Mouse (Mus musculus) neural tube, embryonic 12.5 days (tissue): ENCODE results near the gene Eme1. TPM values are rescaled to one million over a fixed set of nuclear protein-coding genes. Genes with fewer than 3 reads are reported as not detected.

ENCODE experiments used
- ATAC-seq: fragments of 200-750 bp; cut with Nextera tagmentation; 2 replicates; pipeline ENCODE4 v1.8.0; 2017; ENCODE audit warnings: low read depth, mild to moderate bottlenecking, moderate TSS enrichment, moderate library complexity; ENCODE audit not compliant: low FRiP score
- H3K27ac ChIP-seq: fragments of 300-500 bp; sonication (generic); 2 replicates; pipeline ENCODE4 v1.5.1; 2016
- H3K27me3 ChIP-seq: fragments of 300-500 bp; sonication (generic); replicated peaks from 2 replicates; pipeline ENCODE4 v1.6.1; 2016; ENCODE audit warnings: mild to moderate bottlenecking
- H3K36me3 ChIP-seq: fragments of 300-500 bp; sonication (generic); 2 replicates; pipeline ENCODE4 v1.6.1; 2016; ENCODE audit warnings: mild to moderate bottlenecking
- H3K4me1 ChIP-seq: fragments of 300-500 bp; sonication (generic); 2 replicates; pipeline ENCODE4 v1.6.1; 2016
- H3K4me2 ChIP-seq: fragments of 300-500 bp; sonication (generic); replicated peaks from 2 replicates; pipeline ENCODE4 v1.6.1; 2016; ENCODE audit warnings: mild to moderate bottlenecking
- H3K4me3 ChIP-seq: fragments of 300-500 bp; sonication (generic); 2 replicates; pipeline ENCODE4 v1.5.1; 2016
- H3K9ac ChIP-seq: fragments of 300-500 bp; sonication (generic); 2 replicates; pipeline ENCODE4 v1.6.1; 2016; ENCODE audit warnings: mild to moderate bottlenecking
- H3K9me3 ChIP-seq: fragments of 300-500 bp; sonication (generic); 2 replicates; pipeline ENCODE4 v1.6.1; 2016; ENCODE audit warnings: mild to moderate bottlenecking
- WGBS: fragments of 180-500 bp; shearing (Covaris S2); methylation state at CpG from one replicate; pipeline ENCODE4 v1.1.7; 2016; 5-methylcytosine and 5-hydroxymethylcytosine counted together
- polyA plus RNA-seq: library from polyadenylated mRNA; unstranded; fragments of >200 nt; fragmentation: Nextera tagmentation; extraction: Ambion mirVana; gene quantifications from 2 replicates; pipeline ENCODE4 v1.2.1, GENCODE M21; 2016

Eme1 gene
- polyA plus RNA-seq, 1 experiment from 2014 or later, result 19.8 TPM

- H3K9ac ChIP-seq, result no peak overlapping the region
- H3K27ac ChIP-seq, result no peak overlapping the region
- H3K4me1 ChIP-seq, result no peaks in the 10 kb centered on the region
- H3K27me3 ChIP-seq, result no peaks in the 10 kb centered on the region
- no peak overlapping the region for H3K4me2 ChIP-seq
- H3K36me3 ChIP-seq, result no peaks in the 10 kb centered on the region
- 69% methylated on average over 4 of the region's 4 CpGs for WGBS
- no peaks in the 10 kb centered on the region for H3K9me3 ChIP-seq
- 0 out of 2 replicates have a peak, but pooled peaks have one; percentile 21 for ATAC-seq
- no peak overlapping the region for H3K4me3 ChIP-seq
These were observed 42.7 kb downstream of the Eme1 start for GRCm38 (mm10) chr11:94610744-94611740.

DNA sequence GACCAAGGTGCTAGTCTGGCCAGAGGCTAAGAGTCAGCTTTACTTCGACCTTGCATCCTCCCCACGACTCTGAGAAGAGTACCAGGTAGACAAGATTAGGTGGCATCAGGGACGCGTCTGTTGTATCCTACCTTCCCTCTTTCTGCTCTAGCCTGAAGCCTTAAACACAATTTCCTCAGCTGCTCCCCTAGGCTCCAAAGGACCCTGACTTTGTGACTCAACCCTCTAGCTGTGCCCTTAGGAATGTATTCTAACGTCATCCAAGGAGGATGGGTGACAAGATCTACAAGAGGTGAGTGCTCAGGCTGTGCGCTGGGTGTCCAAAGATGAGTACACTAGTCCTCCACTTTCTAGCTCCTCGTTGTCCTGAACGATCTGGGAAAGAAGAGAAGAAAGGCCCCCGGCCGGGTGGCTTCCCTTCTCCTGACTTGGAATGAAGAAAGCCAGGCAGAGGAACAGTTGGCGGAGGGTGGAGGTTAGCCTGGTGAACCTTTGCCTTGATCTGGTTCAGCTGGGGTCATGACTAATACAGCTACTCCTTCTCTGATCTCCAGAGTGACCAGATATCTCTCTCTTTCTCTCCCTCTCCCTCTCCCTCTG, 51.3 kb downstream of the Eme1 start:
- Histone ChIP-seq H3K4me3 (no peak overlapping the region), H3K27me3 (no peaks in the 10 kb centered on the region), H3K27ac (no peak overlapping the region), H3K4me2 (peak overlapping the region; percentile 77), H3K9me3 (no peaks in the 10 kb centered on the region), H3K36me3 (no peaks in the 10 kb centered on the region), H3K4me1 (peaks cover 5% of the 10 kb centered on the region), H3K9ac (no peak overlapping the region)
- no peak for ATAC-seq
- 71% methylated on average over 11 of the region's 11 CpGs for WGBS

DNA sequence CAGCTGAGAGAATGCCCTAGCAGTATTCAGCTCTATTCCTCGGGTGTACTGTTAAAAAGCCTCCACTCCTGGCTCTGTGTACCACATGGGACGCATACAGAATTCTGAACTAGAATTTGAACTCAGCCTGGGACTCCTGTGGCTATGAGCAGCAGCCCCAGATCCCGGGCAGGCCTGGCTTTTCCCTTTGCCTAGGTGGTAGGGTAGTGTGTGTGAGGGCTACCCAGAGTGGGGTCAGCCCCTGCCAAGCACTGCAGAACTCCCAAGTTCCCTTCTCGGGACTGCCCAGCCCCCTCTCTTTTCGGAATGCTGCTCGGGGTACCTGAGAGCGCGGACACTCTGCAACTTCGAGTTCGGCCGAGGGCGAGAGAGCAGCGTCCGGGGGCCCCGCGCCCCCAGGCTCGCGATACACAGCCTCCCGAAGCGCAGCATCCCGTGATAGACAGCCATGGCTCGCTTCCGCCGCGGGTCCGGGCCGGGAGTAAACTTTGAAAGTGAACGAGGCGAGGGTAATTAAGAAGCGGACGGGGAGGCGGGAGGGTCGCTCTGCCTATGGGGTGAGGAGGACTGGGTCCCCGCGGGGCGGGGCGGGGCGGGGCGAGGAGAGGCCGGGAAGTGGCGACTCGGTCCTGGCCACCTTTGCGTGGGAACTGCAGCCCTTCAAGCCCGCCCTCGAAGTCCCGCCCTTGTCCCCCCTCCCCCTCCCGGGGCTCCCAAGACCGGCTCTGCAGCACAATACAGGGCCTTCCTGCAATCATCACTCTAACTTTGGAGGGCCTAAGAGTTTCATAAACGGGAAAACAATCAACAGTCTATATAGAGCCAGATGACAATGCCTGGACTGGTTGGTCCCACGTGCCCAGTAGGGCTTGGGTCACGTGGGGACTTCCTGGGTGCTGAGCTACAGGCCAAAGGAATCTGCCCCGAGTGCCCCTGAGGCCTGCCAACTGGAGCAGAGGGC, 52.2 kb downstream of the Eme1 start, which contains the start of gene Acsf2:
Acsf2 (minus strand) TSS at position 551 of the 961 bp plus-strand sequence.
- H3K4me2 ChIP-seq, result peak within 1 kb of the TSS; percentile 77
- no peaks in the 10 kb centered on the region for H3K36me3 ChIP-seq
- peak within 1 kb of the TSS; percentile 45 for H3K4me3 ChIP-seq
- WGBS, result 2% methylated on average over 52 of the region's 52 CpGs
- H3K27me3 ChIP-seq, result no peaks in the 10 kb centered on the region
- H3K9ac ChIP-seq, result peak within 1 kb of the TSS; percentile 50
- H3K9me3 ChIP-seq, result no peaks in the 10 kb centered on the region
- peak; percentile 89 for ATAC-seq
- peaks cover 5% of the 10 kb centered on the region for H3K4me1 ChIP-seq
- no peak within 1 kb of the TSS for H3K27ac ChIP-seq

GRCm38 (mm10) chr11:94600447-94600846, 53.3 kb downstream of the Eme1 start:
- 92% methylated on average over 7 of the region's 7 CpGs for WGBS

GRCm38 (mm10) chr11:94598437-94599120, 55.2 kb downstream of the Eme1 start:
- H3K9ac ChIP-seq, result no peak overlapping the region
- ATAC-seq, result no peak
- no peaks in the 10 kb centered on the region; the same call in 1 of the 2 replicates for H3K36me3 ChIP-seq
- no peaks in the 10 kb centered on the region for H3K27me3 ChIP-seq
- H3K4me1 ChIP-seq, result peaks cover 5% of the 10 kb centered on the region
- H3K9me3 ChIP-seq, result no peaks in the 10 kb centered on the region
- H3K4me2 ChIP-seq, result no peak overlapping the region
- H3K4me3 ChIP-seq, result no peak overlapping the region
- no peak overlapping the region for H3K27ac ChIP-seq
- 81% methylated on average over 6 of the region's 6 CpGs for WGBS

More at GRCm38 (mm10) chr11:94600447-94600846, 53.3 kb downstream of the Eme1 start:
- Histone ChIP-seq H3K9me3 (no peaks in the 10 kb centered on the region), H3K36me3 (no peaks in the 10 kb centered on the region; the same call in 1 of the 2 replicates), H3K4me1 (peaks cover 5% of the 10 kb centered on the region), H3K4me2 (peak overlapping the region; percentile 77; the same call in 1 of the 2 replicates), H3K9ac (no peak overlapping the region), H3K27ac (no peak overlapping the region), H3K4me3 (no peak overlapping the region), H3K27me3 (no peaks in the 10 kb centered on the region)
- no peak for ATAC-seq

GRCm38 (mm10) chr11:94597319-94597718, 56.4 kb downstream of the Eme1 start:
- no peak overlapping the region for H3K27ac ChIP-seq
- peaks cover 5% of the 10 kb centered on the region for H3K4me1 ChIP-seq
- no peaks in the 10 kb centered on the region for H3K9me3 ChIP-seq
- no peaks in the 10 kb centered on the region for H3K27me3 ChIP-seq
- no peak for ATAC-seq
- WGBS, result 77% methylated on average over 4 of the region's 4 CpGs
- no peak overlapping the region for H3K4me2 ChIP-seq
- no peak overlapping the region for H3K9ac ChIP-seq
- H3K36me3 ChIP-seq, result no peaks in the 10 kb centered on the region; the same call in 1 of the 2 replicates
- no peak overlapping the region for H3K4me3 ChIP-seq

DNA sequence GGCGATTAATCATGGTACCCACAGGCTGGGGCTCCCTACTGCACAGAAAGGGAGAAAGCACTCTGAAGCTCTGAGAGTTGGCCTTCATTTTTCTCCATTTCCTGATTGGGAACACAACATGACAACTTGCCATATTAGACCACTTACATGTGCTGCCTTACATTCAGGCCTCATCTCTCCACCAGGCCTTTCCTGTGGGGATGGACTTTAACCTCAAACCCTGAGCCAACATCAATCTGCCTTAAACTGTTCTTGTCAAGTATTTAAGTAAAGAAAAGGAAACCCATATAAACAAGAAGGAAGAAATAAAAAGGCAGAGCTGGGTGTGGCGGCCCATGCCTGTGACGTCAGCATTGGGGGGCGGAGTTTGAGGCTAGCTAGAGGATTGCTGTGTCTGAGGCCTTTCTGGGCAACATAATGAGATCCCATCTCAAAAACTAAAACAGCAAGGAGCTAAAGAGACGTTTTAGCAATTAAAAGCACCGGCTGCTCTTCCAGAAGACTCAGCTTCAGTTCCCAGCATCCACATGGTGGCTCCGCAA, 57.4 kb downstream of the Eme1 start:
- no peak overlapping the region for H3K27ac ChIP-seq
- H3K4me1 ChIP-seq, result 0 out of 2 replicates have a peak, but pooled peaks cover 4% of the 10 kb centered on the region
- H3K36me3 ChIP-seq, result no peaks in the 10 kb centered on the region; the same call in 1 of the 2 replicates
- H3K27me3 ChIP-seq, result no peaks in the 10 kb centered on the region
- H3K9me3 ChIP-seq, result no peaks in the 10 kb centered on the region
- no peak for ATAC-seq
- no peak overlapping the region for H3K9ac ChIP-seq
- H3K4me2 ChIP-seq, result no peak overlapping the region
- 79% methylated on average over 7 of the region's 7 CpGs for WGBS
- no peak overlapping the region for H3K4me3 ChIP-seq

Other genes with a start within 250 kb of the Eme1 start
- gene Cacna1g, start 179.8 kb downstream of the Eme1 start, polyA plus RNA-seq, result 10.3 and 12.0 TPM in 2 replicates
- gene Spata20, start 167.8 kb downstream of the Eme1 start, polyA plus RNA-seq, result 0.19 TPM in 1 of 2 replicates, not detected in the other
- 0.43 and 0.62 TPM in 2 replicates for gene Epn3, start 154.0 kb downstream of the Eme1 start, polyA plus RNA-seq
- 1.8 and 2.5 TPM in 2 replicates for gene Mycbpap, start 132.2 kb downstream of the Eme1 start, polyA plus RNA-seq
- gene Rsad1, start 104.7 kb downstream of the Eme1 start, polyA plus RNA-seq, result 3.8 and 4.1 TPM in 2 replicates
- 1.3 and 1.5 TPM in 2 replicates for gene Chad, start 88.9 kb downstream of the Eme1 start, polyA plus RNA-seq
- 2.6 and 3.7 TPM in 2 replicates for gene Acsf2, start 52.1 kb downstream of the Eme1 start, polyA plus RNA-seq
- 201 and 203 TPM in 2 replicates for gene Lrrc59, start 24.2 kb downstream of the Eme1 start, polyA plus RNA-seq
- 128 and 134 TPM in 2 replicates for gene Mrpl27, start 197 bp downstream of the Eme1 start, polyA plus RNA-seq
- 18.5 and 19.5 TPM in 2 replicates for gene Xylt2, start 23.6 kb upstream of the Eme1 start, polyA plus RNA-seq
- gene Gm11541, start 50.5 kb upstream of the Eme1 start, polyA plus RNA-seq, result 0.15 TPM in 1 of 2 replicates, not detected in the other
- not detected in 2 replicates for gene Cdc34b, start 87.8 kb upstream of the Eme1 start, polyA plus RNA-seq
- not detected in 2 replicates for gene Tmem92, start 128.7 kb upstream of the Eme1 start, polyA plus RNA-seq